Mouse (Mus musculus) bone marrow, adult 2 months (tissue): ENCODE data around the gene Ppp1r27. TPM values are rescaled to one million over a fixed set of nuclear protein-coding genes. Genes with fewer than 3 reads are reported as not detected.
"Not testable (repeated sequence)": the region's sequence is repeated elsewhere in the genome, so short reads cannot be mapped to it uniquely, and the experiment has no call there.

Source experiments
- H3K27ac ChIP-seq: fragments of 200-500 bp; 2 replicates; pipeline ENCODE4 v1.5.1; 2012; ENCODE audit warnings: low read depth, mild to moderate bottlenecking, control low read depth, inconsistent platforms, low read length; ENCODE audit not compliant: control insufficient read depth, poor library complexity, insufficient read depth
- H3K4me1 ChIP-seq: fragments of 200-500 bp; 2 replicates; pipeline ENCODE4 v1.6.1; 2011; ENCODE audit warnings: low read length; ENCODE audit not compliant: control insufficient read depth, insufficient read depth
- H3K4me3 ChIP-seq: fragments of 200-500 bp; replicated peaks from 2 replicates; pipeline ENCODE3; 2011; ENCODE audit warnings: mild to moderate bottlenecking, low read depth, low read length, control low read depth; ENCODE audit not compliant: control insufficient read depth
- CTCF ChIP-seq: fragments of 200-500 bp; IDR thresholded peaks from 2 replicates; pipeline ENCODE4 v1.5.1; 2011; ENCODE audit warnings: low read length, control low read depth; ENCODE audit not compliant: control insufficient read depth, insufficient read depth
- POLR2A ChIP-seq: fragments of 200-500 bp; IDR thresholded peaks from 2 replicates; pipeline ENCODE4 v1.6.1; 2011; ENCODE audit warnings: low read depth, mild to moderate bottlenecking, control low read depth, low read length, borderline replicate concordance; ENCODE audit not compliant: control insufficient read depth
- WGBS: fragments of 180-500 bp; shearing (Covaris S2); methylation state at CpG from one replicate; pipeline ENCODE4 v1.1.7; 2018; 5-methylcytosine and 5-hydroxymethylcytosine counted together
- polyA plus RNA-seq: library from polyadenylated mRNA; stranded (reverse); fragments of >200 nt; gene quantifications from 2 replicates; pipeline ENCODE4 v1.2.4, GENCODE M21; 2011; ENCODE audit warnings: low replicate concordance; ENCODE audit not compliant: missing spikeins, insufficient read depth, insufficient read length

Ppp1r27 gene
- polyA plus RNA-seq, result not detected in 2 replicates

- WGBS, result 93% methylated on average over 28 of the region's 28 CpGs
- Histone ChIP-seq H3K4me1 (peaks cover 4% of the 10 kb centered on the region), H3K4me3 (peak within 1 kb of the TSS; percentile 80), H3K27ac (peak within 1 kb of the TSS; percentile 91)
- TF ChIP-seq POLR2A (no peak), CTCF (no peak)
Observed at GRCm38 (mm10) chr11:120550810-120551440, at the start of gene Ppp1r27. TSS of gene Ppp1r27 (minus strand) at chr11:120551132.

GRCm38 (mm10) chr11:120600716-120601115 is 49.8 kb upstream of the Ppp1r27 start:
- peaks cover 6% of the 10 kb centered on the region for H3K4me1 ChIP-seq
- TF ChIP-seq POLR2A, result no peak
- 63% methylated on average over 3 of the region's 3 CpGs for WGBS

GRCm38 (mm10) chr11:120598990-120599549 is 48.1 kb upstream of the Ppp1r27 start:
- Histone ChIP-seq H3K27ac (peak overlapping the region; percentile 95), H3K4me1 (peaks cover 6% of the 10 kb centered on the region), H3K4me3 (peak overlapping the region; percentile 83)
- TF ChIP-seq CTCF, result no peak
- TF ChIP-seq POLR2A, result no peak
- 43% methylated on average over 17 of the region's 17 CpGs for WGBS

More at GRCm38 (mm10) chr11:120600716-120601115, 49.8 kb upstream of the Ppp1r27 start:
- Histone ChIP-seq H3K27ac (no peak overlapping the region), H3K4me3 (no peak overlapping the region)

GRCm38 (mm10) chr11:120598283-120598989 is 47.5 kb upstream of the Ppp1r27 start, which contains the start of the genes Alyref and Anapc11:
TSS of gene Alyref (minus strand) at chr11:120598365.
TSS of gene Anapc11 (plus strand) at chr11:120598421.
- Histone ChIP-seq H3K4me3 (peak within 1 kb of the TSS; percentile 95), H3K4me1 (peaks cover 6% of the 10 kb centered on the region), H3K27ac (peak within 1 kb of the TSS; percentile 95)
- TF ChIP-seq POLR2A, result peak; percentile 70; the same call in 1 of the 2 replicates
- no peak for TF ChIP-seq CTCF
- 1% methylated on average over 88 of the region's 88 CpGs for WGBS

- H3K27ac ChIP-seq, result peak overlapping the region; percentile 95
- TF ChIP-seq CTCF, result no peak
- TF ChIP-seq POLR2A, result no peak
- WGBS, result 4% methylated on average over 96 of the region's 99 CpGs
- peaks cover 6% of the 10 kb centered on the region for H3K4me1 ChIP-seq
- H3K4me3 ChIP-seq, result peak overlapping the region; percentile 95
Observed at GRCm38 (mm10) chr11:120597240-120598235, 46.6 kb upstream of the Ppp1r27 start.

- no peaks in the 10 kb centered on the region for H3K4me1 ChIP-seq
- H3K27ac ChIP-seq, result no peak overlapping the region
- 34% methylated on average over 6 of the region's 6 CpGs for WGBS
- H3K4me3 ChIP-seq, result no peak overlapping the region
- TF ChIP-seq CTCF, result no peak
- no peak for TF ChIP-seq POLR2A
Observed at GRCm38 (mm10) chr11:120588531-120588930, 37.6 kb upstream of the Ppp1r27 start.

- H3K4me1 ChIP-seq, result peaks cover 4% of the 10 kb centered on the region
- TF ChIP-seq CTCF (no peak), POLR2A (no peak)
- WGBS, result 88% methylated on average over 1 of the region's 1 CpGs
- H3K4me3 ChIP-seq, result no peak overlapping the region
- H3K27ac ChIP-seq, result no peak overlapping the region
Observed at GRCm38 (mm10) chr11:120583937-120584336, 33.0 kb upstream of the Ppp1r27 start.

GRCm38 (mm10) chr11:120582982-120583293 is 32.0 kb upstream of the Ppp1r27 start:
- H3K27ac ChIP-seq, H3K4me3 ChIP-seq, H3K4me1 ChIP-seq: not testable (repeated sequence)
- WGBS, result 96% methylated on average over 2 of the region's 2 CpGs
